Mouse (Mus musculus) kidney, postnatal 0 days (tissue): ENCODE measurements around the gene Plekhg3. TPM values are rescaled to one million over a fixed set of nuclear protein-coding genes. Genes with fewer than 3 reads are reported as not detected.

ENCODE experiments used
- ATAC-seq: fragments of 200-750 bp; cut with Nextera tagmentation; replicated peaks from 2 replicates; pipeline ENCODE4 v1.8.0; 2017; ENCODE audit warnings: low read depth, moderate number of reproducible peaks, moderate TSS enrichment, moderate library complexity; ENCODE audit not compliant: low FRiP score
- DNase-seq: peaks from one replicate; pipeline ENCODE4 v3.0.0-alpha.2; 2016; ENCODE audit warnings: low spot score
- H3K27ac ChIP-seq: fragments of 300-500 bp; sonication (generic); 2 replicates; pipeline ENCODE4 v1.5.1; 2014; ENCODE audit warnings: mild to moderate bottlenecking
- H3K27me3 ChIP-seq: fragments of 300-500 bp; sonication (generic); 2 replicates; pipeline ENCODE4 v1.6.1; 2014; ENCODE audit warnings: low read length, mixed read lengths; ENCODE audit not compliant: insufficient read depth
- H3K36me3 ChIP-seq: fragments of 300-500 bp; sonication (generic); 2 replicates; pipeline ENCODE4 v1.6.1; 2014; ENCODE audit warnings: low read length, mixed read lengths; ENCODE audit not compliant: insufficient read depth
- H3K4me1 ChIP-seq: fragments of 300-500 bp; sonication (generic); replicated peaks from 2 replicates; pipeline ENCODE4 v1.6.1; 2014; ENCODE audit warnings: antibody characterized with exemption, low read length, mixed read lengths; ENCODE audit not compliant: insufficient read depth
- H3K4me2 ChIP-seq: fragments of 300-500 bp; sonication (generic); 2 replicates; pipeline ENCODE4 v1.6.1; 2014; ENCODE audit warnings: mild to moderate bottlenecking, low read length, moderate library complexity, mixed read lengths
- H3K4me3 ChIP-seq: fragments of 300-500 bp; sonication (generic); replicated peaks from 2 replicates; pipeline ENCODE4 v1.5.1; 2014; ENCODE audit warnings: low read depth, low read length
- H3K9ac ChIP-seq: fragments of 300-500 bp; sonication (generic); 2 replicates; pipeline ENCODE4 v1.6.1; 2014; ENCODE audit warnings: low read depth, low read length
- H3K9me3 ChIP-seq: fragments of 300-500 bp; sonication (generic); replicated peaks from 2 replicates; pipeline ENCODE4 v1.6.1; 2016; ENCODE audit warnings: low read length, inconsistent platforms, mixed read lengths
- CTCF ChIP-seq: IDR thresholded peaks from 2 replicates; pipeline ENCODE4 v1.5.1; 2016; ENCODE audit warnings: antibody characterized with exemption, low read depth, mild to moderate bottlenecking, moderate library complexity
- WGBS: fragments of 180-500 bp; shearing (Covaris S2); extraction: QIAGEN DNeasy Blood & Tissue Kit; methylation state at CpG from one replicate; pipeline ENCODE4 v1.1.7; 2014; 5-methylcytosine and 5-hydroxymethylcytosine counted together
- polyA plus RNA-seq: library from polyadenylated mRNA; unstranded; fragments of >200 nt; fragmentation: Nextera tagmentation; extraction: Ambion mirVana; gene quantifications from 2 replicates; pipeline ENCODE4 v1.2.1, GENCODE M21; 2015

The Plekhg3 gene
- polyA plus RNA-seq, 1 experiment from 2014 or later: 14.9 TPM

DNA sequence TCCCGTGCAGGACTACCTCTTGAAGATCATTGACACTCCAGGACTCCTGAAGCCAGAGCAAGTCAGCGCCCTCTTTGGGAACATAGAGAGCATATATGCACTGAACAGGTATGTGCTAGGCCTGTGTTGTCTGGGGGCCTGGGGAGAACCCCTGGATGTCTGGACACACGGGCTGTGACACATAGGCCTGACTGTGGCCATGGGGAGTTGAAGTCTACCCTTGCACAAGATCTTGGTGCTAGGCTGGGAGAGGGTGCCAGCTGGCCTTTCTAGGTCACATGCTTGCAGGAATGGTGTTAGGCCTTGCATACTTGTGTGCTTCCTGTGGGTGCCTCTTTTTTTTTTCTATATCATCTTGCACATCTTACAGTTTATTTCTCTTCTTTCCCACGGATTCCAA lies 31.5 kb downstream of the Plekhg3 start:
- Histone ChIP-seq H3K4me2 (no peak overlapping the region), H3K27me3 (no peaks in the 10 kb centered on the region), H3K4me3 (no peak overlapping the region), H3K4me1 (peaks cover under 1% of the 10 kb centered on the region; the same call in 1 of the 2 replicates), H3K9ac (no peak overlapping the region), H3K9me3 (no peaks in the 10 kb centered on the region), H3K27ac (no peak overlapping the region), H3K36me3 (peaks cover 50% of the 10 kb centered on the region)
- no peak for TF ChIP-seq CTCF
- ATAC-seq (no peak), DNase-seq (no peak)
- WGBS: 88% methylated on average over 4 of the region's 4 CpGs

DNA sequence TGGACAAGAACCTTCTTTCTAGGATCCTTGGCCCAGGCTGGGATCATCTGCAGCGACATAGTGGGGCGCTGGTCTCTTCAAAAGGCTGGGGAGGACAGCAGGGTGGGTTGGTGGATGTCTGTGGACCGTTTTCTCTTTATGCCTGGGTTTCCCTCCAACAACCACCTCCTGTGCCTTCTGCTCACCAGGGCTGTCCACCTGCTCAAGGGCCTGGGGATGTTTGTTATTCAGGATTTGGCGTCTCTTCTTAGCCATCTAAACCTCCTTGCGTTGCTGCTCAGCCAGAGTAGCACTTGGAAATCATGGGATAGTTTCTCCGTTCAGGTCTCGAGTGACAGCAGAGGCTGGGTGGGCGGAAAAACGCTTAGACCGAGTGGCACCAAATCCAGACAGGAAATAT lies 35.6 kb downstream of the Plekhg3 start:
- DNase-seq (no peak), ATAC-seq (no peak)
- Histone ChIP-seq H3K36me3 (peaks cover 48% of the 10 kb centered on the region), H3K4me1 (peaks cover 6% of the 10 kb centered on the region; the same call in 1 of the 2 replicates), H3K9ac (no peak overlapping the region), H3K4me3 (no peak overlapping the region), H3K9me3 (no peaks in the 10 kb centered on the region), H3K27me3 (no peaks in the 10 kb centered on the region), H3K27ac (no peak overlapping the region), H3K4me2 (no peak overlapping the region)
- 70% methylated on average over 10 of the region's 10 CpGs for WGBS
- TF ChIP-seq CTCF: no peak

DNA sequence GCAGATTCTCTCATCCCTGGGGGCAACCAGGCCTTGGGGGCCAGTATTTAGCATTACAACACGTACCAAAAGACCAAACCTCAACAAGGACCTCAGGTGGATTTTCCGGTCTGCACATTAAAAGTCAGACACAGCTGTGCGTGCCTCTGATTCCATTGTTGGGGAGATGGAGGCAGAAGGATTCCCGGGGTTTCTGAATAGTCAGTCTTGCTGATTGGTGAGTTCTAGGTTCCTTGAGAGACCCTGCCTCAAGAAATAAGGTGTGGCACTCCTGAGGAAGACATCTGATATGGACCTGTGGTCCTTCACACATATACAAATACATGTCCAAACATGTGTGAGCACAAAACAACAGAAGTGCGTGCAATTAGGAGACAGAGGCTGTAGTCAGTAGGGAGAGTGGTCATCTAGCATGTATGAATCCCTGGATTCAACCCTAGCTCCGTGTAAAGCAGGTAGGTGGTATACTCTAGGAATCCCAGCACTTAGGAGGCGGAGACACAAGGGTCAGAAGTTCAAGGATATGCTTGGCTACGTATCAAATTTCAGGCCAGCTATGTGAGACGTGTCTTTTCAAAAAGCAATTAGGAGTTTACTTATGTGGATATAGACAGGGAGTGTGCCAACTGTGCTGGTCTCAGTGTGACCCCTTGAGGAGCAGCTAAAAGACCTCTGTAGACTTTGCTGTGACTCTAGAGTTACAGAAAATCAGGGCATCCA lies 39.7 kb downstream of the Plekhg3 start:
- no peak for ATAC-seq
- no peak for DNase-seq

DNA sequence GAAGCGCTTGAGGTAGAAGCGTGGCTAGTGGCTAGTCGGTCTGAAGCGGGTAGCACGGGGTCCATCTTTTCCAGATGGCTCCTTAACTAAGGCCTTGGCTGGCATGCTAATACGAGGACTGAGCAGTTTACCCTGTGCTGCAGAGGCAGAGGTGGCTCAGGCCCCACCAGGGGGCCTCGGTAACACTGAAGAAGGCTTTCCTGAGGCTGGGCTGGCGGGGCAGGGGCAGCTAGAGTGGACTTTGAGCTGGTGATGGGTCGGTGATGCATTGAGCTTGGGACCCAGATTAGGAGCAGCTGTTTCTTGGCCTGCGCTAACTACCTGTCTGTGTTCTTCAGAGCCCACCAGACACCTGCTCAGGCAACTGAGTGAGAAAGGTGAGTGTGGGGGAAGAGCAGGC lies 40.6 kb downstream of the Plekhg3 start:
- H3K4me2 ChIP-seq: no peak overlapping the region
- peak; percentile 44; the same call in 1 of the 2 replicates for ATAC-seq
- H3K4me3 ChIP-seq: no peak overlapping the region
- no peaks in the 10 kb centered on the region for H3K27me3 ChIP-seq
- peaks cover 14% of the 10 kb centered on the region for H3K4me1 ChIP-seq
- H3K9me3 ChIP-seq: no peaks in the 10 kb centered on the region
- H3K36me3 ChIP-seq: peaks cover 29% of the 10 kb centered on the region
- whole genome bisulfite sequencing: 84% methylated on average over 10 of the region's 10 CpGs
- no peak overlapping the region for H3K9ac ChIP-seq
- TF ChIP-seq CTCF: peak; percentile 47; the same call in 1 of the 2 replicates
- peak overlapping the region; percentile 89 for H3K27ac ChIP-seq
- peak; percentile 32 for DNase-seq

More for the DNA sequence above, 39.7 kb downstream of the Plekhg3 start:
- no peak overlapping the region for H3K4me3 ChIP-seq
- H3K9ac ChIP-seq: no peak overlapping the region
- peaks cover 14% of the 10 kb centered on the region for H3K4me1 ChIP-seq
- no peak overlapping the region for H3K4me2 ChIP-seq
- WGBS: 63% methylated on average over 9 of the region's 9 CpGs
- H3K36me3 ChIP-seq: peaks cover 29% of the 10 kb centered on the region
- TF ChIP-seq CTCF: no peak
- H3K27ac ChIP-seq: peak overlapping the region; percentile 89
- H3K27me3 ChIP-seq: no peaks in the 10 kb centered on the region
- no peaks in the 10 kb centered on the region for H3K9me3 ChIP-seq

DNA sequence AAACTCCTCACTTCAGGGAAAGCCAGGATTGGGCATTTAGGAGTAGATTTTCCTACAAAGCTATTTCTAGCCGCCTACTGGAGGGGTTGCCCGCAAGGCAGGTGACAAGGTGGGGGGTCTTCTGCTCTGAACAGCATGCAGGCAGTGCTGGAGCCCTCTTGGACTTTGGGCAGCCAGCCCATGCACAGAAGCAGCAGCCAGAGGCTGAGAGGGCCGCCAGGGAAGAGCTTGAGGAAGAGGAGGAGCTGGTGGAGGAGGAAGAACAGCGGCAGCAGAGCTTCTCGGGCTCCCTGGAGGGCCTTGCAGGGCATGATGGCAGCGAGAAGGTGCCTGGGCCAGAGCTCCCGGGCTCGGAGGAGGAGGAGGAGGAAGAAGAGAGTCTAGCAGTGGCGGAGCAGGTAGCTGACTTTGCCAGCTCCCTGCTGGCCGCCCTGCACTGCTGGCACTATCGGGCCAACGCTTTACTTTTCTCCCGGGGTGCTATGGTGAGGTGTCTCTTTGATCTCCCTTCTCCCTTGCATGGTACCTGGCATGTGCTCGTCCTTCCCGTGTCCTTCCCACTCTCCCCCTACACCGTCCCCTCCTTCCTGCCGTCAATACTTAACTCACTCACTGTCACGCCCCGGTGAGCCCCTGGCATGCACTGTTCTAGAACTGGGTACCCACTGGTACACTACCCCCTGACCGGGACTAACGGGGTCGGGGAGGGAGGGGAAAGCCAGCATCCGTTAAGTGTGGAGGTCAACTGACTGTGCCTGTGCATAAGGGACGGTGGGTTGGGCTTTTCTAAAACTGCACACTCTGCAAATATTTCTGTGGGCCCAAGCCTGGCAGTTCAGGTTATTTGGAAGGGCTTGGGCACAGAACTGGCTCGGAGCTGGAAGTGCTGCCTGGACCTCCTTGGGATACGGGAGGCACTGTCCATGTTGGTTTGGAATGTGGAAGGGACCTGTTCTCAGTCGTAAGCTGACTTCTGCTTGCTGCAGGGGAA lies 41.9 kb downstream of the Plekhg3 start:
- H3K27me3 ChIP-seq: no peaks in the 10 kb centered on the region
- TF ChIP-seq CTCF: no peak
- ATAC-seq (peak; percentile 96), DNase-seq (peak; percentile 77)
- H3K36me3 ChIP-seq: peaks cover 33% of the 10 kb centered on the region
- H3K4me1 ChIP-seq: peaks cover 14% of the 10 kb centered on the region
- H3K9me3 ChIP-seq: no peaks in the 10 kb centered on the region
- 0 out of 2 replicates have a peak overlapping the region, but pooled peaks have one; percentile 38 for H3K9ac ChIP-seq
- 50% methylated on average over 24 of the region's 27 CpGs for WGBS
- H3K27ac ChIP-seq: peak overlapping the region; percentile 89
- no peak overlapping the region for H3K4me3 ChIP-seq
- H3K4me2 ChIP-seq: peak overlapping the region; percentile 27

DNA sequence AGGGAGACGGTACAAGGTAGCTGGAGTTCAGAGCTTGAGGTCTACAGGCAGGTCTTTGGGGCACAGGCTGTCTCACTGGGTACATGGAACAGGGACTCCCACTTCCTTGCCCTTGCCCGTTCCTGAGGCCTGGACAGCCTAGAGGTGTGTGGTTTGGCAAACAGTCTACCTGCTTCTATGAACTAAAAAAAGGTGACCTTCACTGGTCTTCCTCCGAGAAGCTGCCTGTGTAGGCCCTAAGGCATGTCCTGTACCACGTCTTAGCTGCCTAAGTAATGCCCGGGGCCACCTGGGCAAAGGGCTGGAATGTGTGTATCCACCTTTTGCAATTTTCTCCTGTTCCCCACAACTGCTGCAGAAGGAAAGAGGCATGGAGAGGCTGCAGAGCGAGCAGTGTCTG lies 42.7 kb downstream of the Plekhg3 start:
- ATAC-seq (no peak), DNase-seq (no peak)
- no peak for TF ChIP-seq CTCF
- Histone ChIP-seq H3K36me3 (peaks cover 39% of the 10 kb centered on the region), H3K27me3 (no peaks in the 10 kb centered on the region), H3K4me3 (no peak overlapping the region), H3K27ac (peak overlapping the region; percentile 89), H3K4me1 (peaks cover 14% of the 10 kb centered on the region), H3K4me2 (peak overlapping the region; percentile 27; the same call in 1 of the 2 replicates), H3K9ac (no peak overlapping the region), H3K9me3 (no peaks in the 10 kb centered on the region)
- 74% methylated on average over 6 of the region's 6 CpGs for WGBS
